Mouse (Mus musculus) G1E (cell line): Measurements from ENCODE around the gene Lce1g. TPM values are rescaled to one million over a fixed set of nuclear protein-coding genes. Genes with fewer than 3 reads are reported as not detected.

Experiments
- ATAC-seq: 2 replicates; pipeline ENCODE4 v1.8.0; 2016; ENCODE audit warnings: mild to moderate bottlenecking; ENCODE audit not compliant: insufficient number of reproducible peaks, poor library complexity, low FRiP score, severe bottlenecking; ENCODE audit errors: extremely low read depth
- DNase-seq: peaks from one replicate; pipeline ENCODE4 v3.0.0; 2012; ENCODE audit warnings: low spot score
- H3K27me3 ChIP-seq: 2 replicates; pipeline ENCODE4 v1.6.1; 2012; ENCODE audit warnings: mild to moderate bottlenecking, low read length, inconsistent platforms; ENCODE audit not compliant: insufficient read depth
- H3K36me3 ChIP-seq: replicated peaks from 2 replicates; pipeline ENCODE3; 2012; ENCODE audit warnings: mild to moderate bottlenecking, inconsistent platforms
- H3K4me1 ChIP-seq: 2 replicates; pipeline ENCODE4 v1.6.1; 2012; ENCODE audit warnings: low read depth, low read length, inconsistent platforms, mixed read lengths; ENCODE audit not compliant: insufficient read depth
- H3K4me3 ChIP-seq: 2 replicates; pipeline ENCODE4 v1.5.1; 2012; ENCODE audit warnings: low read depth, mild to moderate bottlenecking, inconsistent platforms, low read length, moderate library complexity, mixed read lengths
- H3K9me3 ChIP-seq: replicated peaks from 2 replicates; pipeline ENCODE4 v1.6.1; 2012; ENCODE audit warnings: inconsistent platforms
- CTCF ChIP-seq: IDR thresholded peaks from 2 replicates; pipeline ENCODE4 v1.5.1; 2012; ENCODE audit warnings: low read depth, low read length, inconsistent platforms, mixed read lengths
- GATA1 ChIP-seq: IDR thresholded peaks from 2 replicates; pipeline ENCODE4 v1.6.1; 2012; ENCODE audit warnings: borderline replicate concordance, low read length, inconsistent platforms, mixed read lengths
- GATA2 ChIP-seq: IDR thresholded peaks from 2 replicates; pipeline ENCODE4 v1.6.1; 2012; ENCODE audit warnings: low read depth, low read length, inconsistent platforms, borderline replicate concordance
- POLR2AphosphoS5 ChIP-seq: IDR thresholded peaks from 2 replicates; pipeline ENCODE4 v1.6.1; 2012; ENCODE audit warnings: low read depth, low read length, inconsistent platforms; ENCODE audit not compliant: insufficient replicate concordance
- TAL1 ChIP-seq: conservative IDR thresholded peaks from 2 replicates; pipeline ENCODE4 v1.6.1; 2012; ENCODE audit warnings: low read depth, low read length, inconsistent platforms, mixed read lengths
- polyA plus RNA-seq: library from polyadenylated mRNA; stranded (reverse); fragments of >175 nt; gene quantifications from 2 replicates; pipeline ENCODE4 v1.2.3, GENCODE M21; 2012
- total RNA-seq, 2 experiments: library from RNA; stranded (forward) in 1 of 2; stranded (reverse) in 1 of 2; fragments of 200-1000 nt in 1 of 2; fragments of >200 nt in 1 of 2; fragmentation: Nextera tagmentation in 1 of 2; gene quantifications; 2 replicates each; pipeline ENCODE4 v1.2.3; 2014 to 2017

Lce1g gene
- total and polyA plus RNA-seq, 3 experiments: not detected

- no peaks in the 10 kb centered on the region for H3K36me3 ChIP-seq
- TF ChIP-seq GATA1 (no peak), POLR2AphosphoS5 (no peak), CTCF (no peak), GATA2 (no peak), TAL1 (no peak)
- DNase-seq (no peak), ATAC-seq (no peak)
- no peaks in the 10 kb centered on the region for H3K27me3 ChIP-seq
- no peaks in the 10 kb centered on the region for H3K9me3 ChIP-seq
- H3K4me1 ChIP-seq: no peaks in the 10 kb centered on the region
- no peak overlapping the region for H3K4me3 ChIP-seq
These were observed 29.5 kb downstream of the Lce1g start for GRCm38 (mm10) chr3:92722631-92723030.

DNA sequence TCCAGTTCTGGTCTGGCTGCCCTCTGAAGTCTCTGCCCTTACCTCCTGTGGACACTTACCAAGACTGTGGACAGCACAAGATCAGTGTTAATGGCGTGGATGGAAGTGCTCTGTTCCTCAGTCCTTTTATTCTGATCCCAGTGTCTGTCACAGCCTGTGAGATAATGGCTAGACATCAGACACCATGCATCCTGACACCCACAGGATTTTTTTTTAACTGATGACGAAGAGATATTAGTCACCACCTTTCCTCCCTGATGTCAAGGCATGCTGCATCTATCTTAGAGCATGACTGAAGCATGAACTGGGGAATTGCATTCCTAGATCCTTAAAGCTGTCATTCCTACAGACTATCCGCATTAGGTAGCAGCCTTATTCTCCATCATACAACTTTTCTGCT is 31.9 kb downstream of the Lce1g start, which contains the start of gene Lce1f:
Gene Lce1f (minus strand): TSS at position 101 of the 400 bp plus-strand sequence.
- DNase-seq (no peak), ATAC-seq (no peak)
- H3K4me1 ChIP-seq: no peaks in the 10 kb centered on the region
- H3K9me3 ChIP-seq: no peaks in the 10 kb centered on the region
- H3K36me3 ChIP-seq: no peaks in the 10 kb centered on the region
- no peak within 1 kb of the TSS for H3K4me3 ChIP-seq
- TF ChIP-seq TAL1: no peak
- TF ChIP-seq POLR2AphosphoS5: no peak
- H3K27me3 ChIP-seq: no peaks in the 10 kb centered on the region

- no peaks in the 10 kb centered on the region for H3K9me3 ChIP-seq
- DNase-seq: no peak
- H3K36me3 ChIP-seq: no peaks in the 10 kb centered on the region
- TF ChIP-seq TAL1: no peak
- TF ChIP-seq GATA1: no peak
- TF ChIP-seq GATA2: no peak
- no peaks in the 10 kb centered on the region for H3K27me3 ChIP-seq
- ATAC-seq: no peak
- no peaks in the 10 kb centered on the region for H3K4me1 ChIP-seq
- no peak overlapping the region for H3K4me3 ChIP-seq
These were observed 37.0 kb downstream of the Lce1g start for GRCm38 (mm10) chr3:92715122-92715521.

DNA sequence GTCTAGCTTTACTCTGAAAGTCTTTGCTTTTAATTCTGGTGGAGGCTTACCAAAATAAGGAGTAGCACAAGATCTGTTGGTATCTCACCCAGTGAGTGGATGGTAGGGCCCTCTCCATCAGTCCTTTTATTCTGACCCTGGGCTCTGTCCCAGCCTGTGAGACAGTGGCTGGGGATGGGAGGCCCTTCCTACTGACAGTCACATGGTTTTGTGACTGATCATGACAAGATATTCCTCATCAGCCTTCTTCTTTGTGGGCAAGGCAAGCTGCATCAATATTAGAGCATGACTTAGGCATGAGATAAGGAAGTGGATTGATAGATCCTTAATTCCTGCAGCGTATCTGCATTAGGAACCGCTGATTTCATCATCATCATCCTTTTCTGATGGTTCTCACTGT is 43.2 kb downstream of the Lce1g start, which contains the start of gene Lce1e:
Gene Lce1e (minus strand): TSS at position 101 of the 400 bp plus-strand sequence.
- no peaks in the 10 kb centered on the region for H3K9me3 ChIP-seq
- no peaks in the 10 kb centered on the region for H3K4me1 ChIP-seq
- no peak within 1 kb of the TSS for H3K4me3 ChIP-seq
- DNase-seq (no peak), ATAC-seq (no peak)
- H3K36me3 ChIP-seq: no peaks in the 10 kb centered on the region
- no peaks in the 10 kb centered on the region for H3K27me3 ChIP-seq
- no peak for TF ChIP-seq GATA2
- TF ChIP-seq CTCF: no peak
- TF ChIP-seq POLR2AphosphoS5: no peak
- no peak for TF ChIP-seq TAL1
- TF ChIP-seq GATA1: no peak

Other genes with a start within 250 kb of the Lce1g start
Only the 20 nearest of the 26 such genes appear.
- gene Ivl, start 178.6 kb downstream of the Lce1g start, total RNA-seq (2014; fragmentation: Nextera tagmentation): not detected in 2 replicates
- gene Ivl, start 178.6 kb downstream of the Lce1g start, total RNA-seq (2017): 0.11 TPM in 1 of 2 replicates, not detected in the other
- not detected in 2 replicates for gene Ivl, start 178.6 kb downstream of the Lce1g start, polyA plus RNA-seq
- gene Smcp, start 163.3 kb downstream of the Lce1g start, total RNA-seq (2014; fragmentation: Nextera tagmentation): not detected in 2 replicates
- gene Smcp, start 163.3 kb downstream of the Lce1g start, total RNA-seq (2017): not detected in 2 replicates
- gene Smcp, start 163.3 kb downstream of the Lce1g start, polyA plus RNA-seq: not detected in 2 replicates
- gene 2210017I01Rik, start 144.8 kb downstream of the Lce1g start, total RNA-seq (2014; fragmentation: Nextera tagmentation): not detected in 2 replicates
- not detected in 2 replicates for gene 2210017I01Rik, start 144.8 kb downstream of the Lce1g start, total RNA-seq (2017)
- not detected in 2 replicates for gene 2210017I01Rik, start 144.8 kb downstream of the Lce1g start, polyA plus RNA-seq
- not detected in 2 replicates for gene Lce6a, start 130.7 kb downstream of the Lce1g start, total RNA-seq (2014; fragmentation: Nextera tagmentation)
- gene Lce6a, start 130.7 kb downstream of the Lce1g start, total RNA-seq (2017): not detected in 2 replicates
- not detected in 2 replicates for gene Lce6a, start 130.7 kb downstream of the Lce1g start, polyA plus RNA-seq
- not detected in 2 replicates for gene Lce1a1, start 104.0 kb downstream of the Lce1g start, total RNA-seq (2014; fragmentation: Nextera tagmentation)
- gene Lce1a1, start 104.0 kb downstream of the Lce1g start, total RNA-seq (2017): 0.29 TPM in 1 of 2 replicates, not detected in the other
- gene Lce1a1, start 104.0 kb downstream of the Lce1g start, polyA plus RNA-seq: not detected in 2 replicates
- not detected in 2 replicates for gene Lce1b, start 95.4 kb downstream of the Lce1g start, total RNA-seq (2014; fragmentation: Nextera tagmentation)
- not detected in 2 replicates for gene Lce1b, start 95.4 kb downstream of the Lce1g start, total RNA-seq (2017)
- gene Lce1b, start 95.4 kb downstream of the Lce1g start, polyA plus RNA-seq: not detected in 2 replicates
- not detected in 2 replicates for gene Lce1a2, start 82.0 kb downstream of the Lce1g start, total RNA-seq (2014; fragmentation: Nextera tagmentation)
- gene Lce1a2, start 82.0 kb downstream of the Lce1g start, total RNA-seq (2017): not detected in 2 replicates
- not detected in 2 replicates for gene Lce1a2, start 82.0 kb downstream of the Lce1g start, polyA plus RNA-seq
- gene Lce1c, start 73.1 kb downstream of the Lce1g start, total RNA-seq (2014; fragmentation: Nextera tagmentation): not detected in 2 replicates
- not detected in 2 replicates for gene Lce1c, start 73.1 kb downstream of the Lce1g start, total RNA-seq (2017)
- gene Lce1c, start 73.1 kb downstream of the Lce1g start, polyA plus RNA-seq: not detected in 2 replicates
- gene Lce1d, start 65.1 kb downstream of the Lce1g start, total RNA-seq (2014; fragmentation: Nextera tagmentation): not detected in 2 replicates
- not detected in 2 replicates for gene Lce1d, start 65.1 kb downstream of the Lce1g start, total RNA-seq (2017)
- not detected in 2 replicates for gene Lce1d, start 65.1 kb downstream of the Lce1g start, polyA plus RNA-seq
- gene Lce1e, start 43.3 kb downstream of the Lce1g start, total RNA-seq (2014; fragmentation: Nextera tagmentation): not detected in 2 replicates
- not detected in 2 replicates for gene Lce1e, start 43.3 kb downstream of the Lce1g start, total RNA-seq (2017)
- not detected in 2 replicates for gene Lce1e, start 43.3 kb downstream of the Lce1g start, polyA plus RNA-seq
- gene Lce1f, start 32.0 kb downstream of the Lce1g start, total RNA-seq (2014; fragmentation: Nextera tagmentation): not detected in 2 replicates
- gene Lce1f, start 32.0 kb downstream of the Lce1g start, total RNA-seq (2017): not detected in 2 replicates
- not detected in 2 replicates for gene Lce1f, start 32.0 kb downstream of the Lce1g start, polyA plus RNA-seq
- gene Gm38119, start 13.2 kb downstream of the Lce1g start, total RNA-seq (2014; fragmentation: Nextera tagmentation): not detected in 2 replicates
- not detected in 2 replicates for gene Gm38119, start 13.2 kb downstream of the Lce1g start, total RNA-seq (2017)
- not detected in 2 replicates for gene Gm38119, start 13.2 kb downstream of the Lce1g start, polyA plus RNA-seq
- gene Lce1h, start 12.7 kb upstream of the Lce1g start, total RNA-seq (2014; fragmentation: Nextera tagmentation): not detected in 2 replicates
- gene Lce1h, start 12.7 kb upstream of the Lce1g start, total RNA-seq (2017): not detected in 2 replicates
- not detected in 2 replicates for gene Lce1h, start 12.7 kb upstream of the Lce1g start, polyA plus RNA-seq
- not detected in 2 replicates for gene Lce1i, start 26.6 kb upstream of the Lce1g start, total RNA-seq (2014; fragmentation: Nextera tagmentation)
- gene Lce1i, start 26.6 kb upstream of the Lce1g start, total RNA-seq (2017): not detected in 2 replicates
- gene Lce1i, start 26.6 kb upstream of the Lce1g start, polyA plus RNA-seq: not detected in 2 replicates
- not detected in 2 replicates for gene Lce1j, start 38.2 kb upstream of the Lce1g start, total RNA-seq (2014; fragmentation: Nextera tagmentation)
- not detected in 2 replicates for gene Lce1j, start 38.2 kb upstream of the Lce1g start, total RNA-seq (2017)
- not detected in 2 replicates for gene Lce1j, start 38.2 kb upstream of the Lce1g start, polyA plus RNA-seq
- gene Lce1k, start 55.6 kb upstream of the Lce1g start, total RNA-seq (2014; fragmentation: Nextera tagmentation): not detected in 2 replicates
- gene Lce1k, start 55.6 kb upstream of the Lce1g start, total RNA-seq (2017): not detected in 2 replicates
- gene Lce1k, start 55.6 kb upstream of the Lce1g start, polyA plus RNA-seq: not detected in 2 replicates
- gene Kprp, start 74.9 kb upstream of the Lce1g start, total RNA-seq (2014; fragmentation: Nextera tagmentation): not detected in 2 replicates
- 0.05 and 0.06 TPM in 2 replicates for gene Kprp, start 74.9 kb upstream of the Lce1g start, total RNA-seq (2017)
- gene Kprp, start 74.9 kb upstream of the Lce1g start, polyA plus RNA-seq: not detected in 2 replicates
- gene Lce1l, start 98.9 kb upstream of the Lce1g start, total RNA-seq (2014; fragmentation: Nextera tagmentation): not detected in 2 replicates
- not detected in 2 replicates for gene Lce1l, start 98.9 kb upstream of the Lce1g start, total RNA-seq (2017)
- not detected in 2 replicates for gene Lce1l, start 98.9 kb upstream of the Lce1g start, polyA plus RNA-seq
- gene 2310050C09Rik, start 117.9 kb upstream of the Lce1g start, total RNA-seq (2014; fragmentation: Nextera tagmentation): not detected in 2 replicates
- not detected in 2 replicates for gene 2310050C09Rik, start 117.9 kb upstream of the Lce1g start, total RNA-seq (2017)
- not detected in 2 replicates for gene 2310050C09Rik, start 117.9 kb upstream of the Lce1g start, polyA plus RNA-seq
- gene Lce3a, start 173.9 kb upstream of the Lce1g start, total RNA-seq (2014; fragmentation: Nextera tagmentation): not detected in 2 replicates
- gene Lce3a, start 173.9 kb upstream of the Lce1g start, total RNA-seq (2017): not detected in 2 replicates
- gene Lce3a, start 173.9 kb upstream of the Lce1g start, polyA plus RNA-seq: not detected in 2 replicates